Mouse (Mus musculus): ENCODE results near the gene Cacna1d. TPM values are rescaled to one million over a fixed set of nuclear protein-coding genes. Genes with fewer than 3 reads are reported as not detected.

Cacna1d gene
- polyA plus RNA-seq, 1 experiment from 2014 or later: 2.3 TPM

DNA sequence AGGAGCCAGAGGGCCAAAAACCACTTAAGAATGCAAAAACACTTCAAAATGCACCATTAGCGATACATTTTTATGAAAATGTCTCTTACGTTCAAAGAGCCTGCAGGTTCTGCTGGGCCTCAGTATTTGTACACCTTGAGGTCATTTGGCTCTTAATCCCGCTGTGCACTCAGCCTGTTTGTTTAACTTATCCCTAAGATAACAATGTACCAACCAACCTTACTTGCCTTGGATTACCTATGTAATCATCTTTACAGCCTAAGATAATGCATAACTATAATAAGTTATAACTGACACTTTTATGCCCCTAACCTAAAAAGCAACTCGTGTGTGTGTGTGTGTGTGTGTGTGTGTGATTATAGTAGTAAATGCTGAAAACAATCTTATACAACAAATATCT is 411.5 kb downstream of the Cacna1d start:
- ATAC-seq (ENCODE audit: insufficient number of reproducible peaks, low FRiP score, low TSS enrichment, low read depth): no peak
- no peaks in the 10 kb centered on the region for H3K27me3 ChIP-seq
- H3K4me2 ChIP-seq: no peak overlapping the region
- H3K9me3 ChIP-seq: no peaks in the 10 kb centered on the region
- no peaks in the 10 kb centered on the region for H3K36me3 ChIP-seq
- H3K27ac ChIP-seq: no peak overlapping the region
- 72% methylated on average over 4 of the region's 4 CpGs for WGBS
- H3K4me3 ChIP-seq: no peak overlapping the region
- H3K4me1 ChIP-seq: no peaks in the 10 kb centered on the region
- H3K9ac ChIP-seq: no peak overlapping the region

DNA sequence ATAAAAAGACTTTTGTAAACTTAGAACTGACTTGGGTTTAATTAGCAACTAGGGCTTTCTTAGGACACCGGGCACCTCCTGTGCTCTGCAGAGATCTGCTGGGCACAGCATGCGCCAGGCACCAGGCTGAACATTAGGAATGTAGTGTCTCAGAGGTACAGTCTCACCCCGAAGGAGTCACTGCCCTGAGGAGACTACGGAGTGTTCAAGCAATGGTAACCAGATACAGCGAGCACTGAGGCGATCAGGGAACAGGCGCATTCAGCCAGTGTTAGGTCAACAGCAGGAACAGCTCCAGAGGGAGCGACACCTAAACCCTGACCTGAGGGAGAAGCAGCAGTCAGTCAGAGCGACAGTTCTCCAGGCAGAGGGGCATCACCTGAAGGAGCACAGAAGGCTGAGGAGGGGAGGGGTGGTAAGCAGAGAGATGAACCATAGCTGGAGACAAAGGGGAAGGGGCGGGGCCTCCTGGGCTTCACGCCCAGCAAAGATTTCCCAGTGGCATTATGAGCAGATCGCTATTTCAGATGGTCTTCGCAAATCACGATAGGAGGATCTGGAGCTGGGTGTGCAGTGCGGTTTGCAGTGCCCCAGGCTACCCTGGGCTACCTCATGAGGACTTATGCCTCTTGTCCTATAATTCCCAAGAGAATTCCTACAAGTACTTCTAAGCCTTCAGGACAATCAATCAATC is 413.0 kb downstream of the Cacna1d start:
- 64% methylated on average over 15 of the region's 15 CpGs for WGBS
- no peak overlapping the region for H3K27ac ChIP-seq
- no peak for ATAC-seq (ENCODE audit: insufficient number of reproducible peaks, low FRiP score, low TSS enrichment, low read depth)
- H3K4me2 ChIP-seq: no peak overlapping the region
- H3K9ac ChIP-seq: no peak overlapping the region
- H3K36me3 ChIP-seq: no peaks in the 10 kb centered on the region
- H3K9me3 ChIP-seq: no peaks in the 10 kb centered on the region
- H3K4me3 ChIP-seq: no peak overlapping the region
- H3K4me1 ChIP-seq: no peaks in the 10 kb centered on the region
- no peaks in the 10 kb centered on the region for H3K27me3 ChIP-seq

DNA sequence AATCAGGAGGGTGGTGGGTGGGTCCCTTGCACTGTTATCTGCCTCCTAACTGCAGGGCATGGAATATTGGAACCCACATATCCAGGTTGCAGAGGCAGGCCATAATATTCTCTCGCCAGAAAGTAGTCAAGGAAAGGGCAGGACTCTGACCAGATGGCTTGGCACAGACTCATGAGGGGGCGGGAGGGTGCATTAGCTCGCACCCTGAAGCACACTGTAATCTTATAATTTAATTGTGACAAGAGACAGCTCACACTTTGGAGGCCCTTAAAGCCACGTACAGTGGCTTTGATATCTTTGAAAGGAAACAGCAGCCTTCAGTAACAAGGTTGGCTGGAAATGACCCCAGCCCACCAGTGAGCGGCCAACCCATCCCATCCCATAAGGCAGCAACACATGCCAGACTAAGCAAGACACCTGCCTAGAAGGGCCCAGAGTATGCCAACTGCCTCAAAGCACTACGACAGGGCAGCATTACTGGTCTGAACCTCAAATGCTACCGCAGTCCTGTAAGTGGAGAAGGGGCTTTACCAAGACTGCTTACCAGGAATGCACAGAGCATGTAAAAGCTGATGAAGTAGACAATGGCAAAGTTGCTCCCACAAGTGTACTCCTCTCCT is 415.9 kb downstream of the Cacna1d start:
- H3K9me3 ChIP-seq: no peaks in the 10 kb centered on the region
- no peak overlapping the region for H3K4me3 ChIP-seq
- ATAC-seq (ENCODE audit: insufficient number of reproducible peaks, low FRiP score, low TSS enrichment, low read depth): no peak
- no peak overlapping the region for H3K9ac ChIP-seq
- H3K27me3 ChIP-seq: no peaks in the 10 kb centered on the region
- no peak overlapping the region for H3K4me2 ChIP-seq
- no peak overlapping the region for H3K27ac ChIP-seq
- H3K4me1 ChIP-seq: no peaks in the 10 kb centered on the region
- WGBS: 66% methylated on average over 7 of the region's 7 CpGs
- H3K36me3 ChIP-seq: no peaks in the 10 kb centered on the region

DNA sequence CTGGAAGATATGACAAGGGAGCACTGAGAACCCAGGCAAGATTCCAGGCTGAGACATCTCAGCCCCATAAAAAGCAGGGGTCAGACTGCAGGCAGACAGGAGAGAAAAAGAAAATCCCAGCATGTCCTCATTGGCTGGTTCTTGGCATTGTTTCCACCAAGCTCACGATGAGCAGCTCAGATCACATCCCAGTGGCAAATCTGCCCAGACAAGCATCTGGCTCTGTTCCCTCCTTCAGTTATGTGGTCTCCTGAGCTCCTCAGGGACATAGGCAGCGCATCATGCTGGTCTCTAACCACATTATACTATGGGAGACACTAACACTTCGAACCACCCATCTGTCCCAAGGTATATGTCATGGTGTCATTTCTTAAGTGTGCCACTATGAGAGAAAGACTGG is 422.7 kb downstream of the Cacna1d start:
- Histone ChIP-seq H3K36me3 (no peaks in the 10 kb centered on the region), H3K27me3 (no peaks in the 10 kb centered on the region), H3K4me2 (no peak overlapping the region), H3K4me1 (no peaks in the 10 kb centered on the region), H3K9me3 (no peaks in the 10 kb centered on the region), H3K9ac (no peak overlapping the region), H3K4me3 (no peak overlapping the region), H3K27ac (no peak overlapping the region)
- WGBS: 70% methylated on average over 3 of the region's 3 CpGs
- no peak for ATAC-seq (ENCODE audit: insufficient number of reproducible peaks, low FRiP score, low TSS enrichment, low read depth)

DNA sequence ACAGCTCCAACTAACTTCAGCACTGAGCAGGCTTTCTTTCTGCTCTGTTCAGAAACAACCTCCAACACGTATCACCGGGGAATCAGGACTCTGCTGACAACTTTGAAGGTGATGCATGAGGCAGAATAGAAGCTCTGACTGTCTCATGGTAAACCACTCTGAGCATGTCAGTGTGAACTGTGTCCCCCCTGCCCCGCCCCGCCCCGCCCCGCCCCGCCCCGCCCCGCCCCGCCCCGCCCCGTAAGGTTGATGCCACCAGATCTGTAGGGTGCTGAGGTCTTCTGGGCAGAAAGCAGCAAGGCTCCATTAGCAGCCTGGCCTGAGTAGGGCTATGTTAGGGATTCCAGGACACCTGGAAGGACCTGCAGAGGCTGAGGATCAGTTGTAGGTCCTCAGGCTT is 424.5 kb downstream of the Cacna1d start:
- H3K4me1 ChIP-seq: no peaks in the 10 kb centered on the region
- WGBS: 78% methylated on average over 12 of the region's 12 CpGs
- H3K4me3 ChIP-seq: no peak overlapping the region

DNA sequence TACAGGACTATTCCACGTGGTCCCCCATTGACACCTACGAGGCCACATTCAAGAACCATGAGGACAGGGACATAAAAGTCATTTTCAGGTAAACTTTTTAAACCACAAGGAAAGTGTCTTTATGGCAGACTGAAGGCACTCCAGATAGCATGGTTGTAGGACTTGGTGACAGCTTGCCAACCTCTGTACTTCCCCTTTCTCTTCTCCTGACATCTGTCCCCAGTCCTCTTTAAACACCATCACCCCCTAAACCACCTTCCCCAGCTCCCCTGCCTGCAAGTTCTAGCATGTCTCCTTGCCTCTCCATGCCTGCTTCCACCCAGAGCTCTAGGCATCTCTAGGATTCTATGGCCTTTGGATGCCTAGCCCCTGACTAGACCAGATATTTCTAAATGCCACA is 426.4 kb downstream of the Cacna1d start:
- H3K36me3 ChIP-seq: no peaks in the 10 kb centered on the region
- WGBS: 73% methylated on average over 2 of the region's 2 CpGs
- H3K4me1 ChIP-seq: no peaks in the 10 kb centered on the region
- no peaks in the 10 kb centered on the region for H3K27me3 ChIP-seq
- H3K4me3 ChIP-seq: no peak overlapping the region
- H3K27ac ChIP-seq: no peak overlapping the region
- H3K9ac ChIP-seq: no peak overlapping the region
- H3K9me3 ChIP-seq: no peaks in the 10 kb centered on the region
- ATAC-seq (ENCODE audit: insufficient number of reproducible peaks, low FRiP score, low TSS enrichment, low read depth): no peak
- no peak overlapping the region for H3K4me2 ChIP-seq

More for the DNA sequence above, 424.5 kb downstream of the Cacna1d start:
- Histone ChIP-seq H3K27me3 (no peaks in the 10 kb centered on the region), H3K9ac (no peak overlapping the region), H3K9me3 (no peaks in the 10 kb centered on the region), H3K36me3 (no peaks in the 10 kb centered on the region), H3K4me2 (no peak overlapping the region), H3K27ac (no peak overlapping the region)
- no peak for ATAC-seq (ENCODE audit: insufficient number of reproducible peaks, low FRiP score, low TSS enrichment, low read depth)

DNA sequence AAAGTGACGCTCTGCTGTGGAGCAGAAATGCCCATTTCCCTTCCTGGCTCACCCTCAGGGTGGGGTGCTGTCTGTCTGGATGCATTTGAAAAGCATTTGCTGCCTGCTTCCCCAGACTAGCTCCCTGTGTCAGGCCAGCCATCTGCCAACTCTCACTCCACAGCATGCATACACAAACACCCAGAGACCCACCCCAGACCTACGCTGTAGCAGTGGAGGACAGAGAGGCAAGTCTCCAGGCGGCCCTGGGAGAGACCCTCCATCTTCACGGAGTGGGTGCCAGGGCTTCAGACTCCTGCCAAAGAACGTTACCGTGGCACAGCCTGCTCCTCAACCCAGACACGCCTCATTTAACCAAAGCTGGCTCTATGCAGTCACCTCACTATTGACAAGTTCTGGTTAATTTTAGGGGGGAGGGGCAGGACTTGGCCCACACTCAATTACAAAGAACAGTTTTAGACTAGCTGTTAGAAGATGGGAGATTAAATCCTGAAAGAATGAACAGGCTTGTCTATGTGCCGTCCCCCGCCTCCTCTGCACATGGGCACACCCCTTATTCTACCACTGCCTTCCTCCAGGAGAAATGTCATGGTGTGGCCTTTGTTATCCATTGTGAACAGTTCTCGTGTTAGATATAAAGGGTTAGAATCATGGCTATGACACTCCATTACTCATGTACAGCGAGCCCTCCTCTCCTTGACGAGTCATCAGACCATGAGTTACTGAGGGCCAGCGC is 435.1 kb downstream of the Cacna1d start:
- Histone ChIP-seq H3K4me3 (no peak overlapping the region), H3K9me3 (no peaks in the 10 kb centered on the region), H3K27ac (no peak overlapping the region), H3K36me3 (no peaks in the 10 kb centered on the region), H3K9ac (no peak overlapping the region), H3K4me1 (peaks cover 4% of the 10 kb centered on the region), H3K4me2 (no peak overlapping the region), H3K27me3 (no peaks in the 10 kb centered on the region)
- 65% methylated on average over 13 of the region's 13 CpGs for WGBS
- ATAC-seq (ENCODE audit: insufficient number of reproducible peaks, low FRiP score, low TSS enrichment, low read depth): no peak

DNA sequence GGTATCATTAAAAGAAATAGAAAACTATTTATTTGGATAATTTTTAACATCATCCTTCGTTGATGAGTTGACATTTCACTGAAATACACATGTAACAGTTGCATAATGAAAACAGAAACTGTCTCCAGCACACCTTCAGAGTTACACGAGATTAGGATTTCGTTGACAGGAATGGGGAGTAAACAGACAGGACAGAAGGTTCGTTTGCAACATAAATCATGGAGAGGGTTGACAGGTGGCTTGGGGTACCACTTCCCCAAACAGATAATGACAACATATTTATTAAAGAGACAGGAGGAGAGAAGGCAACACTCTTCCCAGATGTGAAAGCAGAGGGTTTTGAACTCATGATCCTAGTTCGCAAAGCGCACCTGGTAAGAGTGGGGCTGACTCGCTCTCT is 436.3 kb downstream of the Cacna1d start:
- Histone ChIP-seq H3K9me3 (no peaks in the 10 kb centered on the region), H3K9ac (no peak overlapping the region), H3K27ac (no peak overlapping the region), H3K4me3 (no peak overlapping the region), H3K4me2 (no peak overlapping the region), H3K27me3 (no peaks in the 10 kb centered on the region), H3K36me3 (no peaks in the 10 kb centered on the region), H3K4me1 (peaks cover 4% of the 10 kb centered on the region)
- 75% methylated on average over 7 of the region's 7 CpGs for WGBS
- ATAC-seq (ENCODE audit: insufficient number of reproducible peaks, low FRiP score, low TSS enrichment, low read depth): no peak

DNA sequence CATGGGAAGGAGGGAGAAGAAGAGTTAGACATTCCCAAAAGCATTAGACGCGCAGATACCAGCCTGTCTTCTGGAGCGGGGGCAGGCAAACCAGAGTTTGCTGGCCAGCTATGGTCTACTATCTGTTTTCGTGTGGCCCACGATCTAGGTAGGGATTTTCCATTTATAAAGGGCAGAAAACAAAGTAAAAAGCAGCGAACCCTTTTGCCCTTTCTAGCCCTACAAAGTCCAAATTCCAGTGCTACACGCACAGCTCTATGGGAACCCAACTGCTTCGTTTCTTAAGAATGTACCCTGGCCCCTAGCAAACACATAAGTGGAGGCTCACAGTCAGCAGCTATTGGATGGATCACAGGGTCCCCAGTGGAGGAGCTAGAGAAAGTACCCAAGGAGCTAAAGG is 441.0 kb downstream of the Cacna1d start:
- H3K4me3 ChIP-seq: no peak overlapping the region
- H3K27me3 ChIP-seq: no peaks in the 10 kb centered on the region
- ATAC-seq (ENCODE audit: insufficient number of reproducible peaks, low FRiP score, low TSS enrichment, low read depth): no peak
- H3K4me2 ChIP-seq: no peak overlapping the region
- H3K27ac ChIP-seq: no peak overlapping the region
- H3K4me1 ChIP-seq: no peaks in the 10 kb centered on the region
- H3K9me3 ChIP-seq: no peaks in the 10 kb centered on the region
- H3K36me3 ChIP-seq: no peaks in the 10 kb centered on the region
- 91% methylated on average over 8 of the region's 8 CpGs for WGBS
- no peak overlapping the region for H3K9ac ChIP-seq

DNA sequence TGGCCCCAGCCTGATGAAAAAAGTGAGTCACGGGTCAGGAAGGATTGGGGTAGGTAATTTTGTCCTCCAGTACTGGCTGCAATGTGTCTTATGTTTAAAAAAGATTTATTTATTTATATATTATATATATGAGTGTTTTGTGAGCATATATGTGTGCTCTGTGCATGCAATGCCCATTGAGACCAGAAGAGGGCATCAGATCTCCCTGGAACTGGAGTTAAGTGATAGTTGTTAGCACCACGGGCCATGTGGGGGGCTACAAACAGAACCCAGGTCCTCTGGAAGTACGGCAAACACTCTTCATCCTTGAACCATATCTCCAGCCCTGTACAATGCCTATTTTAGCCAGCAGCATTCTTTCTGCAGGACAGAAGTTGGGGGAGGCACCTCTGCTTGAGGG is 443.2 kb downstream of the Cacna1d start:
- no peak overlapping the region for H3K4me3 ChIP-seq
- 85% methylated on average over 3 of the region's 3 CpGs for WGBS

DNA sequence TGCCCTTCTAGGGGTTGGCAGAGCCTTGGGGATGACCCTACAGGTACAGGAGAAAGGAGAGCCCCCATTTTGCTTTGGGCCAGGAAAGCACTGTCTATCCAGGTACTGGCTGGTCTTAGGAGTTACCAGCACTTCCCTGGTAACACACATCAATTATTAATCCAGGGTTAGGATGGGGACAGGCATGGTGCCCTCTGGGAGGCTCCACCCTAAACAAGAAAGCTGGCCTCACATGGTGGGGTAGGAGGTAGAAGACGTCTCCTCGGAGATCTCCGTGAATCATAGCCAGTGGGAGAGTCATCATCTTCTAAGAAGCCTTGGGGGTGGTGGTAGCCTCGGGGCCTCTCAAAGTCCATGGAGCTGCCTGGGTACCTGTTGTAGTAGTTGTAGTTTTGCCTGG is 444.3 kb downstream of the Cacna1d start:
- H3K27me3 ChIP-seq: no peaks in the 10 kb centered on the region
- ATAC-seq (ENCODE audit: insufficient number of reproducible peaks, low FRiP score, low TSS enrichment, low read depth): no peak
- H3K9ac ChIP-seq: no peak overlapping the region
- WGBS: 88% methylated on average over 4 of the region's 4 CpGs
- no peak overlapping the region for H3K27ac ChIP-seq
- H3K4me1 ChIP-seq: no peaks in the 10 kb centered on the region
- H3K9me3 ChIP-seq: no peaks in the 10 kb centered on the region
- no peaks in the 10 kb centered on the region for H3K36me3 ChIP-seq
- H3K4me3 ChIP-seq: no peak overlapping the region
- H3K4me2 ChIP-seq: no peak overlapping the region

More for the DNA sequence above, 443.2 kb downstream of the Cacna1d start:
- no peak for ATAC-seq (ENCODE audit: insufficient number of reproducible peaks, low FRiP score, low TSS enrichment, low read depth)
- no peaks in the 10 kb centered on the region for H3K27me3 ChIP-seq
- H3K4me1 ChIP-seq: no peaks in the 10 kb centered on the region
- no peak overlapping the region for H3K9ac ChIP-seq
- H3K9me3 ChIP-seq: no peaks in the 10 kb centered on the region
- H3K4me2 ChIP-seq: no peak overlapping the region
- H3K27ac ChIP-seq: no peak overlapping the region
- no peaks in the 10 kb centered on the region for H3K36me3 ChIP-seq

DNA sequence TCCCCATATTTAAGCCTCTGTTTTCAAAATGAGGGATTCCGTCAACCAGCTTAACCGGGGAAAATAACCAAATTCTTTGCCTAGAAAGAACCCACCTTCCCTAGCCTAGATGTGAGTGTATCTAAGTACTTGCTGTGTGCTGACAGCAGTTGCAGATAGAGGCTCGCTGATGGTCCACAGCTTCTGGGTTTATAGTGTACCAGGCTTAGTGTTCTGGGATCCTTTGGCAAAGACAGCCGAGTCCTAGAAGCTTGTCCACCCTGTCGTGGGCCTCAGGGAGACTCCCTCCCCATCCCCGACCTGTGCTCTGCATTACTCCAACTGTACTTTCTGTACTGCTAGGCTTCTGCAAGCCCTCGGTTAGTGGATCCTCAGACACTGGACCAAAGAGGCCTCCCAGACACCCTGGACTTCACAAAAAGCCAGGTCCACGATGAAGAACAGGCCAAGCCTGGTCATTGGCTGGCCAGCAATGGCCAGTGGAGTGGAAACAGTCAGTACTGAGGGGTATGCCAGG is 445.5 kb downstream of the Cacna1d start:
- no peak for ATAC-seq (ENCODE audit: insufficient number of reproducible peaks, low FRiP score, low TSS enrichment, low read depth)

More for the DNA sequence above, 445.5 kb downstream of the Cacna1d start:
- Histone ChIP-seq H3K4me1 (no peaks in the 10 kb centered on the region), H3K9me3 (no peaks in the 10 kb centered on the region), H3K36me3 (no peaks in the 10 kb centered on the region), H3K4me2 (no peak overlapping the region), H3K9ac (no peak overlapping the region), H3K27ac (no peak overlapping the region), H3K27me3 (no peaks in the 10 kb centered on the region), H3K4me3 (no peak overlapping the region)
- WGBS: 78% methylated on average over 8 of the region's 8 CpGs
